Mouse (Mus musculus) cerebellum, adult 9-10 months (tissue): Measurements from ENCODE around the gene Fads6.

Experiments used
- DNase-seq: peaks from one replicate; pipeline ENCODE4 v3.0.0; 2022

Fads6 gene

DNA sequence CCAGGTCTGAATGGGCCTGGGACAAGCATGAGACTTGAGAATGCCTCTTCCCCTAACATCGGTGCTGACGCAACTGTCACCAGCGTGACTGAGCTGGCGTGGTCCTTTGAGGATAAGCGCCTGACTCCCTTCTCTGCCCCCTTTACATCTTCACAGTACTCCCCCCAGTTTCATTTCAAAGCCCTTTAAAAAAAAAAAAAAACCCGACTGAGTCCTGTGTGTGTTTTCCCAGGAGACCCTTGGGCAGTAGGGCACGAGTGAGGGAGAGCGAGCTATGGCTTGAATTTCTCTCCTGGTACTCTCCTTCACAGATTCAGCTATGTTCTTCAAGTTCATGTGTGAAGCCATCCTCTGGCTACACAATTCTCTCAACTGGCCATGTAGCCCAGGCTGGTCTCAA lies 697 bp upstream of the Fads6 start:
- DNase-seq: no peak

DNA sequence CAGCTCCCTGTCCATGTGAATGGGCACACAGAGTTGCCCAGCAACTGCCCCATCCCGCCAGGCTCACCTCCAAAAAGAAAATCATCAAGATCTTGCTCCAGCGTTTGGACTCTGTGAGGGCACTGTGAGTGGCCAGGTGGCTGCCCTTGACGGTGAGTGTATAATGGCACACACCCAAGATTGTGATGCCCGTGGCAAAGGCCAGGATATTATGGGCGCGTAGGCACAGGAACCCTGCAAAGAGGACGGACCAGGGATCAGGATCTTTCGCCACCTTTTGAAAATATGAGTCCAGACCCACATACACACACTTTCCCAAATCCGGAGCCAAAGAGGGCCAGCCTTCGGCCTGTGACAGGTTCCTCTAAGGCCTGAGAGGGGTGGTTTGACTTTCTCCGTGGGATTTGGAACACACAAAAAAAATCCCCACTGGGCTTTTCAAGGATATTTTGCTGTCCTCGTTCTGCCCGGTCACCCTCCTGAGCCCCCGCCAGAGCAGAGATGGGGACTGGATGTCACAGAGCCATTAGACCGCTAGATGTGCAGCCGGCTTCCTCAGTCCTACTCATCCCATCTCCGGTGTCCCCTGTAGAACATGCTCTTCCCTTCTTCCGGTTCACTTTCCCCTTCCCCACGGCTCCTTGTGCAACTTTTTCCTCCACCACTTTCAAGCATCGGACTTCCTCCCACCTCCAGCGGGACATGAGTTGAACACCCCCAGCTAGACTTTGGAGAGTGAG lies 822 bp downstream of the Fads6 start:
- peak; percentile 85 for DNase-seq

DNA sequence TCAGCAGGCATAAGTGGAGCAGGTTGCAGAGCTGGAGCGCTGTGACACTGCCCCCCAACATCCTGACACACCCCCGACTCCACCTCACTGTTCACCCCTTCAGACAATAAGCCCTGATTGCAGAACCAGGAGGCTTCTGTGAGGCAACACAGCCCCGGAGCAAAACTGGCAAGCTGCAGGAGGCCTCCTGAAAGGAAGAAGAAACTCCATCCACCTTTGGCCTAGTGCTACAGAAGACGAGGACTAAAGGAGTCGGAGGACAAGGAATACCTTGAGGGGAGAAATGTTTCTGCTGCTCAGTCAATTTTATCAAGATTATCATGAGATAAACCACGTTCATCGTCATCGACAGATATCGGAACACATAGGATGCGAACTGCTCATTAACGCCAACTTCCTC lies 1.5 kb downstream of the Fads6 start:
- no peak for DNase-seq

DNA sequence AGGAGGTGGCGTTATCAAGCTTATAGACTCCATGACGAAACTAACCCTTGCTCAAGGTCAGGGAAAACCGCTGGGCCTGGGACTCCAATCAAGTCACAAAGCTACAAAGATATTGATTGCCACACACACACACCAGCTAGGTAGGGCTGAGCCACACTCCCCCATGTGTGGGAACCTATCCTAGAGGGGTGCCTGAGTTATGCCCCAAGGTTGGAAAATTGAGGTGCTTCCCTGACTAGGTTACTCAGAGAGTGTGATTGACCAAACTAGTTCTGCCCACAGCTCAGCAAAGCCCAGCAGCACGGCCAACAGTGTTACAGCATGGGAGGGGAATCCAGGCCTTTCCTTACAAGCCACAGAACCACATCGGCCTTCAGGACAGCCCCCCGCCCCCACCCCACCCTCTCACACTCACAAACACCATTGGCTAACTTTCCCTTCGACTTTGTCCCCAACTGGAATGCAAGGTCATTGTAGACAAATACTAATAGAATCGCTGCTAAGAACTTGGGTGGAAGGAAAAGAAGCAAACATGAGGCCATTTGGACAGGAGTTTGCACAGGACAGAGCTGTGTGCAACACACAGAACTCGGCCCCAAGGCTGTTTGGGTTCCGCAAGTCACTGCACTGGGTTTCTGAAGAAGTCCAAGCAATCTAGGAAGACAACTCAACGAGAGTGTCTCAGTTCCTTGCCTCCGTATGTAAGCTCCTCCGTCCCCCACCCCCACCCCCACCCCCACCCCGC lies 4.7 kb downstream of the Fads6 start:
- no peak for DNase-seq

DNA sequence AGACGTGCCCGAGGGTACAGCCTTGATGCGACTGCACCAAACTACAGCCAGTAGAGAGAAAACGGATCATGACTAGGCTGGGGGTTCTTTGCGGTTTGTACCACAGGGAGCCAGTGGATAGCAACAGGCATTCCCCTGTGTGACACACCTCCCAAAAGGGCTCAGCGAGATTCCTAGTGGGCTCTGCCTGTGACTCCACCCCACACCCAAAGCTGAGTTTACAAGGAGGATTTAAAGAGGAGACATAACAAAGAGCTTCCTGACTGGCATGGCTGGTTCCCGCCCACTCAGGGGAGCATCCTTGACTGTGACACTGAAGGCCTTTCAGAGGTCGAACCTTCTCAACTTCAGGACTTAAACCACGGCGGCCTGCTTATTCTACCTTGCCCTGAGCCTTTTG lies 6.0 kb downstream of the Fads6 start:
- DNase-seq: peak; percentile 23

DNA sequence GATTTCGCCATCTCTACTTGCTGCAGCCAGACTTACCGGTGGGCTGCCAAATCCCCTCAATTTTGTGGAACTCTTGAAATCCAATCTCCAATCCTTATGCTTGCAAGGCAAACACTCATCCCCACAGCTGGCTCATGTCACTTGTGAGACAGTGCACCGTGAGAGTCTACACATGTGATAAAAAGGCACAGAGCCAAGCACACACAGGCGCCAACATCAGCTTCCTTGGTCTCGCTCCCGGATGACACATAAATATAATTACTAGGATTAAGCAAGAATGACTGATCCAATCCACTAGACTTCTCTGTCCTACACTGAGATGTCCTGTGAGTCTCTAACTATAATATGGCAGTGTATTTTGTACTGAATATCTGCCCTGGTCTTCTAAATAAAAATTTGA lies 6.5 kb downstream of the Fads6 start:
- no peak for DNase-seq

DNA sequence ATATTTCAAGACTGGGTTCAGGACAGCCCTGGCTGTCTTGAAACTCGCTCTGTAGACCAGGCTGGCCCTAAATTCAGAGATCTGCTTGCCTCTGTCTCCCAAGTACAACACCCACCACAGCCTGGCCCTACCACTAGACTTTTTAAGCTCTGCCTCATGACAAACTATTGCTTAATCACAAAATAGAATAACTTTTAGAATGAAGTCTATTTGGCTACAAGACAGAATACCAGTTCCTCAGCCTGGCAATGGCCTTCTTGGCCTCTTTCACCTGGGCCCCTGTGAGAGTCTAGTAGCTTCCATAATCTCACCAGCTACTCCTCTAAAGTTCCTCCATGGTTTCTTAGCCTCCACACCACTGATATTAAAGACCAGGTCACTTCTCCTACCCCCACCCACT lies 7.1 kb downstream of the Fads6 start:
- no peak for DNase-seq

DNA sequence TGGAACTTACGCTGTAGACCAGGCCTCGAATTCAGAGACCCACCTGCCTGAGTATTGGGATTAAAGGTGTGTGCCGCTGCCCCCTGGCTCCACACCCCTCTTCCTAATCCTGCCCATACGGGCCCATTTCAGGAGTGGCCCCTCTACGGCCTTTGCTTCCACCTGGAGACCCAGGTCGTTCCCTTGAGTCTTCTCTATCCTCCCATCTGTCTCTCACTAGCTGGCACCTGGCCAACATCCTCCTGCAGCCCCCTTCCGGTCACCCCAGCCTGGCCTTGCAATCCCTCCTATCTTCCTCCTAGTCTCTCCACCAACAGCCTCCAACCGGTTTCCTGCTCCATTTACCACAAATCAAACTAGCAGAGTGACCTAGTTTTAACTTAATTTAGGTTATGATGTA lies 7.6 kb downstream of the Fads6 start:
- DNase-seq: no peak

DNA sequence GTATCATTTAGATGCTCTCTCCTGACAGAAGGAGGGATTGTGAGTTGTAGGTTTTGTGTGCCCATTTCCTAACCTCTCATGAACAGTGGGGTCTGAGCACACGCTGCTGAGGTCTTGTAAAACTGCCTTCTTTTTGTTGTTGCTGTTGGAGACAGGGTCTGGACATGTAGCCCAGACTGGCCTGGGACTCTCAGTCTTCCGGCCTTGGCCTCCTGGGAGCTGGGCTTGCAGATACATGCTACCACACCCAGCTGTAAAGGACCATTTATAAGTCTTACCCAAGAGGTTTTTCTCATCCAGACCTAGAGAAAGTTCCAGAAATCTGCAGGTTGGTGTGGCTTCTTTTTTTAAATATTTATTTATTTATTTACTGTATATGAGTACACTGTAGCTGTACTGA lies 9.2 kb downstream of the Fads6 start:
- DNase-seq: no peak

DNA sequence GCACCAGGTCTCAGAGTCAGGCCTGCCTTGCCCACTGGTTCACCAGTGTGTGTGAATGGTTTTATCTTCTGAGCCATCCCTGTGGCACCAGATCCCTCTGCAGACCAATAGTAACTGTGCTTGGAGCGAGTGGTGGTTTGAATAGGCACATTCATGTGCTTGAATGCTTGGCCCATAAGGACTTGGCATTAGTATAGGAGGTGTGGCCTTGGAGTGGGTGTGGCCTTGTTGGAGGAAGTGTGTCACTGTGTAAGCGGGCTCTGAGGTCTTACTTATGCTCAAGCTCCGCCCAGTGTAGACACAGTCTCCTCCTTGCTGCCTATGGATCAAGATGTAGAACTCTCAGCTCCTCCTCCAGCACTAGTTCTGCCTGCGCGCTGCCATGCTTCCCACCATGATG lies 10.1 kb downstream of the Fads6 start:
- no peak for DNase-seq

DNA sequence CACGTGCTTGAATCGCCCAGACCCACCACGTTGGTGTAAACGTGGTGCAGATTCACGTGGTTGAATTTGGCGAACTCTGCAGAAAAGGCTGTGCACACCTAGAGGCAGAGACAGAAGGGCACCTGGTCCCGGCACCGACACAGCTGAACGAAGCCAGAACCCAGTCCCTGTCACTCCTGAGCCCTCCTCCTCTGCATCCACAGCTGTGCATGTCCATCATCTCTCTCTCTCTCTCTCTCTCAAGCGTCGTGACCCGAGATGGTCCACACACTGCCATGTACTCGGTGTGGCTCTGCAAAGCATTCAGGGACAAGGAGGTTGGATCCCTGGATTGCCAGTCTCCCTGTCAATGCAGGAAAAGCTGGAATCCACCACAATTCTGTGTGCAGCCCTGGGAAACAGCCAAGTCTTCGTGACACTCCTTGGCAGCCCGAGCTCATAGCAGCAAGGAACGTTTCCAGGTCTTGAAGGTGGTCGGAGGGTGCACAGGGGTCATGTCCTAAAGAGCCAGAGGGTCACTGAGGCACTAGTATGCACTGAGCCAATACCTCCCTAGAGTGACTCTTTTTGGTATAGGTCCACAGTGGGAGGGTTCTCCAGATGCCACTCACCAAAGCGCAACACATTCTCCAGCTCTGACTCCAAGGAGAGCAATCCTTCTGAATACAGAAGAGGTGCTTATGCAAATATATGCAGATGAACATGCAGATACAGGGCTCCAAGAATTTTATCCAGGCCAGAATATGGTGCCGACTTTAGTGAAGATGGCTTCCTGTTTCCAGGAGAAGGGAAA lies 11.1 kb downstream of the Fads6 start:
- no peak for DNase-seq

DNA sequence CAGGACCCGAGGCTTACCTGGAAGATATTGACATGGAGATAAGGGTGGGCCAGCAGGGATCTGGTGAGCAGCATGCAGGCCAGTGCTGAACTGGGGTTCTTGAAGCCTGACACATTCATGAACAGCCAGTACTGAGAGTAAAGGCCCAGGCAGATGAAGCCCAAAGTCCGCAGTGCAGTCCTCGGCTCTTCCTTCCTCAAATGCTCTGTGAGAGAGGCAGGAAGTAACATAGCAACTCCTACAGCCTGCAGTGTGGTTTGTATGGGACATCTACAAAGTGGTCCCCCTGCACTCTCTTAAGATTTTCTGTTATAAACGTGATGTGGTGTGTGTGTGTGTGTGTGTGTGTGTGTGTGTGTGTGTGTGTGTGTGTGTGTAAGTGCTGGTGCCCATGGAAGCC lies 12.2 kb downstream of the Fads6 start:
- DNase-seq: no peak

DNA sequence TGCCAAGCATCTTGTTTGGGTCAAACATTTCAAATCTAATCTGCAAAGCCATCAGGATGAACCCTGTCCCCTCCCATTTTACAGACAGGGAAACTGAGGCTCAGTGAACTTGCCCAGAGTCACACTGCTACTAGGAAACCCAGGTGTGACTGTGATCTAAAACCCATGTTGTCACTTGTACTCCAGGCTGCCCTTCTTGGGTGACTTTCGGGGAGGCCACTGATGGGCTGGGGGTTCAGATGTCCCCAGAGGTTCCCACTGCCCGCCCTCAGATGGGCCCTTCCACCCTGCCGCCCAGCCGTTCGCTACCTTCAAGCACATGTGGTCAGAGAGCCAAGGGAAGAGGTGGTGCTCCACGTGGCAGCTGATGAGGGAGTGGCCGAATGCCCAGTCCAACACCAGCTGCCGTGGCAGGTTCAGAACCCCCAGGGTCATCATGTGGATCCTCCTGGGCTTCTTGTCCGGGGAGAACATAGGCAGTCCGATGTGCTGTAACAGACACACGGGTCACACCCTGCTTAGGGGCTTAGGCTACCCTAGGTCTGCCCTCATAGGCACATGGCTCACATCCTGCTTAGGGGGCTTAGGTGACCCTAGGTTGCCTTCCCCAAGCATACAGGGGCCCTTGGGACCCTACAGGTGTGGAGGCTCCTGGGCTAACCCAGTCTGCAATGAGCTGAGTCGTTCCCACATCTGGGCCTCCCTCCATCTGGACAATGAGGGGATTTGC lies 13.4 kb downstream of the Fads6 start:
- no peak for DNase-seq

DNA sequence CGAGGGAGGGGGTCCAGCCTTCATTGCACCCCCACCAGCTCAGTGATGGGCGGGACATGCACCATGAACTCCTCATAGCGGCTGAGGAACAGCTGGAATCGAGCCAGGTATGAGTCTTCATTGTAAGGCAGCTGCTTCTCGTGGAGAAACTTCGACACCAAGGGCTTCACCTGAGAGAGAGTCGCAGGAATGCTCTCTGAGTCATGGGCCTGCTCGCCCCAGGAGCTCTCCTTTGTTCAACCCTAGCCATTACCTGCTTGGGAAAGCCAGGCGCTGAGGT lies 14.0 kb downstream of the Fads6 start:
- no peak for DNase-seq

DNA sequence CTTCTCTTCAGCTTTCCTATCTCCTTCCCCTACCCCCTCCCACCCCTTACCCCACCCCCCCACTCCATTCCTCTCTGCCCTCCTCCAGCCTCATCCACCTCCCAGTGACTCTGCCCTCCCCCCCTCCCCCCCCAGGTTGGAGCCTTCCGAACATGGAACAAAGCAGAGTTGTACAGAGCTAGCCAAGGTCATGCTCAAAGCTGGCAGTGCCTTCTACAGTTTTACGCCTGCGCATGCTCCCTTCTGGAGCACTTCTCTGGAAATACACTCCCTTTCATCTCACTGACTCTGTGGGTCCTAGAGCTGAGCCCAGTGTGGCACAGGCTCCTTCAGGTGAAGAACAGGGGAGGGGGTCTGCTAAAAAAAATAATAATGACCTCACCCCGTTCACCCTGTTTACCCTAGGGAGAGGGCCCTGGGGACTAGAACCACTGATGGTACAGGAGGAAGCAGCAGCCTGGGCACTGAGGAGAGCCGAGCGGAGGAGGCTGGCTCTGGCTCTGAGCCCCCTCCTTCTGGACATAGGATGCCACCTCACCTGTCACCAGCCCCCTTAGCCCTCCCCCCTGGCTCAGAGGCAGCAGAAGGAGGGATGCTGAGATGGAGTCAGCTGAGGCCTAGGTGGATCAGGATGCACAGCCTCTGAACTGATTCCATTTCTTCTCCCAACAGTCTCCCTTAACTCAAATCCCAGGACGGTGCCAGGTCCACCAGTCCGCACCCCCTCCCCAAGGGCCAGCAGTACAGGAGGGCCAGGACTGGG lies 14.6 kb downstream of the Fads6 start:
- no peak for DNase-seq

DNA sequence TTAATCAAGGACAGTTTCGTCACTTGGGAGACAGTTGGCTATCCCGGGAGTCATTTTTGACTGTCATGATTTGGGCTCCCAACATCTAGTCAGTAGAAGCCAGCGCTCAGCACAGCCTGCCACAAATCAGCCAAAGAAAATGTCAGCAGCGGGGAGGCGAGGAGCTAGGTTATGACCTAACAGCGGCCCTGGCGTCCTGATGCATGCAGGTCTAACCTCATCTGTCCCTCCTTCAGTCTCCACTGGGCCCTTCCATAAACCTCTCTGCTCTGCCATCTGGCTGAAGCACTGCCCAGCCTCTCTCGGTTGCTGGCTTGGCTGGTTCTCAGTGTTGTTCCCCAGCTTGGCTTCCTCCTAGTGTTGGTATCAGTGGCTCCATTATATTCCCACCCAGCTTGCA lies 15.2 kb downstream of the Fads6 start:
- DNase-seq: no peak

DNA sequence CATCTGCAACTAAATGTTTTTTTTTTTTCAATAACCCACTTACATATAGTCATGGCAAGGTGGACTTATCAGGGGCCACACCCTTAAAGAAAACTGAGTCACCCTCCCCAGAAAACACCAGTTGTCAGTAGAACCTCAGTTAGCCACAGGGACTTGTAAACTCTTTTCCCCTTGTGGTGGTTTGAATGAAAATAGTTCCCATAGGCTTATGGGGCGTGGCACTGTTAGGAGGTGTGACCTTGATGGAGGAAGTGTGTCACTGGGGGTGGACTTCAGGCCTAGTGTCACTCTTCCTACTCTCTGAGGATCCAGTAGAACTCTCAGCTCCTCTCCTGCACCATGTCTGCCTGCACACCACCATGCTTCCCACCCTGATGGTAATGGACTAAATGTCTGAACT lies 17.7 kb downstream of the Fads6 start:
- no peak for DNase-seq

DNA sequence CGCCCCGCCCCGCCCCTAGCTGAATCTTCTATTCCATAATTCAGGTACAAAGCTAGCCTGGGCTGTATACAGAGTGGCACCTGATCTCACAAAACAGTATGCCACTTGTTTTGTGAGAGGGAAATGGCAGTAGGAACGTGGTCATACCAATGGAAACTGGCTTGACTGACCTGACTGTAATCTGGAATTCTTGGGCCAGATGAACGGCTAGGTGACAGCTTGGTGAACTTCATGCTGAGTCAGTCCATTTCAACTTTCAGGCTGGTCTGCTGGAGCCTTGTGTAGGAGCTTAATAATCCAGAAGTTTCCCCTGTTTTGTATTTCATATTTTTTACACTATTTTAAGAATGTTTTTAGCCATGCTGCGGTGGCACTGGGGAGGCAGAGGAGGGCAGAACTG lies 19.3 kb downstream of the Fads6 start:
- DNase-seq: no peak

DNA sequence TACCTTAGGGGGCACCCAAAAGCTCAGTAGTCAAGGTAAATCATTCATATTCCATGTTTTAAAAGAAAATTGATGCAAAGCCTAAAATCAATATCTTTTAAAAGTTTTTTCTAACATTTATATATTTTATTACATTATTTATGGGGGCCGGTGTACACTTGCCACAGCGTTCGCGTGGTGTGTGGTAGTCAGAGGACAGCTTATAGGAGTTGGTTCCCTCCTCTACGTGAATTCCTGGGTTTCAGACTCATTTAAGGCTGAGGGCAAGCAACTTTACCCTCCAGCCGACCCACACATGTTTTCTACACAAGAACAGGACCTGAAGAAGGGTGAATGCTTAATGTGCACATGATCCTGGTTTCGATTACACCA lies 19.9 kb downstream of the Fads6 start:
- no peak for DNase-seq

DNA sequence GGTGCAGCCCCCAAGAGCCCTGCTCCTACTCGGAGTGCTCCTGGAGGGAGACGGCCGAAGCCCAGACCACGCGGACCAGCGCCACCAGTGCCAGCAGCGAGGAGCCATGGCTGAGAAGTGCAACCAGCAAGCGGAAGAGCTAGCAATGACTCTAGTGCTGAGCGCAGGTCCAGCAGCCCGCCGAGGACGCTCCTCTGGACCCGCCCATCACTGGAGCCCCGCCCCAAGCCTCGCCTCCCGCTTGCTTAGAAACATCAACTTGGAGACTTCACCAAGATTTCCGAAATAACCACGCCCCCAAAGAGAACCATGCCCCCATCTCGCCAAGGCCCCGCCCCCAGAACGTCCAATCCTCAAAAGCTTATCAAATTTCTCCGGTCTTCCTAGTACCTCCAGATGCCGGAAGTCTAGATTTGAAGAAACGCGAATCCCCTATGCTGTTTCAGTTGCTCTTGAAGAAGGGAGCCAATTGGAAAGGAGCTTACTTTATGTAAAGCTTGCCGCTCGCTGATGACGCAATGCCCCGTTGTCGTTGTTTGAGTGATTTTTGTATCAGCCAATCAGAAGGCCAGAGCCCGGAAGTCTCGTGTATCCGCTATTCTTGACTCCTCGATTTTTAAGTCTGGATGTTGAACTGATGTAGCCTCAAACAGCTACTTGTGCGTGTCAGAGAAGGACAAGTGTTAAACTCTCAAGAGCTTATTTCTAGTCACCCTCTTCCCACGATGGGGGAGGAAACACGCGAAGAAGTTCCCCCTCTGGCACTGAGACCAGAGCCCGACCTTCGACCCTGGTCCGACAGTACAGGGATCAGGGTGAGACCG lies 20.5 kb downstream of the Fads6 start, which contains the start of gene Fdxr:
Gene Fdxr, minus strand, starts transcription at position 271 of the 824 bp plus-strand sequence.
- peak; percentile 100 for DNase-seq

DNA sequence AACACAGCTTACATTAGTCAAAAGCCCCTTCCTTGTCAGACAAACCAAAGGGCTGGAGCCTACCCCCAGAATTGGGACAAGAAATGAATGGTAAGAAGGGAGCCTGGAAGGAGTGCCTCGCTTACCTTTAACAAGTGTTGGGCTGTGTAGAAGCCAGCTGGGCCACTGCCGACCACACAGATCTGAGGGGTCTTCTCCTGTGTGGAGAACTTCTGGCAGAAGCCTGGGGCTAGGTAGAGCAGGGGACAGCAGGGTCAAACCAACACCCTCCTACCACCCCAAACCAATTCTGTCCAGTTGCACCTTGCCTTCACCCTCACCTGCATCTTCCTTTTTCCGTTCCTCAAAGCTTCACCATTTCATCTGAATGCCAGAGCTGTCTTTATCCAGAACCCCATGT lies 21.5 kb downstream of the Fads6 start:
- DNase-seq: no peak

DNA sequence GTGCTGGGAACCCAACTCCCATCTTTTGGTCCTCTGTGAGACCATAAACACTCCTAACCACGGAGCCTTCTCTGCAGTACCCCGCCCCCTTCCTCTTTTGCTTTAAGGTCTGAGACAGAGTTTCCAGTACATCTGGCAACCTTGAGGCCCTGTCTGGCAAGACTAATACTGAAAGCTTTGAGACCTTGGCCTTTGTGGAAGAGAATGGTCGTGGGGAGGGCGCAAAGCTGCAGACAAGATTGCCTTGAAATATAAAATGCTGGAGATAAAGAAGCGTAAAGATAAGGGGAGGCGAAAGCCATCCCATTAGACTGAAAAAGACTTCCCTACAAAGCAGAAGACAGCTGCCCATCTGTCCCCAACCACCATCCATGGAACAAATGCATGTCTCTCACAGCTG lies 22.0 kb downstream of the Fads6 start:
- no peak for DNase-seq
